Mouse (Mus musculus) cerebellum, adult 2 months (tissue): Measurements from ENCODE around the gene Slco1b2. TPM values are rescaled to one million over a fixed set of nuclear protein-coding genes. Genes with fewer than 3 reads are reported as not detected.

Source experiments
- DNase-seq, 2 experiments: peaks; one replicate each; pipeline ENCODE4 v3.0.0; 2021
- H3K27ac ChIP-seq: fragments of 200-500 bp; 2 replicates; pipeline ENCODE4 v1.5.1; 2012; ENCODE audit warnings: low read length, control low read depth, inconsistent platforms; ENCODE audit not compliant: insufficient read depth
- H3K27me3 ChIP-seq: fragments of 200-500 bp; 2 replicates; pipeline ENCODE4 v1.6.1; 2012; ENCODE audit warnings: inconsistent platforms, mild to moderate bottlenecking, low read length, moderate library complexity; ENCODE audit not compliant: control insufficient read depth, insufficient read depth
- H3K4me1 ChIP-seq: fragments of 200-500 bp; 2 replicates; pipeline ENCODE4 v1.6.1; 2011; ENCODE audit warnings: low read length; ENCODE audit not compliant: control insufficient read depth, insufficient read depth
- H3K4me3 ChIP-seq: fragments of 200-500 bp; replicated peaks from 2 replicates; pipeline ENCODE3; 2011; ENCODE audit warnings: mild to moderate bottlenecking, low read depth, low read length, control low read depth; ENCODE audit not compliant: insufficient read depth
- CTCF ChIP-seq: fragments of 200-500 bp; IDR thresholded peaks from 2 replicates; pipeline ENCODE4 v1.5.1; 2011; ENCODE audit warnings: low read depth, mild to moderate bottlenecking, control low read depth, low read length, moderate library complexity, borderline replicate concordance; ENCODE audit not compliant: insufficient read depth
- POLR2A ChIP-seq: fragments of 200-500 bp; IDR thresholded peaks from 2 replicates; pipeline ENCODE4 v1.6.1; 2011; ENCODE audit warnings: low read length, control low read depth, borderline replicate concordance; ENCODE audit not compliant: insufficient read depth
- WGBS: fragments of 180-500 bp; shearing (Covaris S2); methylation state at CpG from one replicate; pipeline ENCODE4 v1.1.7; 2018; 5-methylcytosine and 5-hydroxymethylcytosine counted together
- polyA plus RNA-seq: library from polyadenylated mRNA; depleted of rRNA; stranded (reverse); fragments of >200 nt; gene quantifications from 2 replicates; pipeline ENCODE4 v1.2.3, GENCODE M21; 2012; rRNA removed

Gene Slco1b2
- polyA plus RNA-seq, 1 experiment = 0.05 TPM

GRCm38 (mm10) chr6:141614017-141614416 lies 15.3 kb upstream of the Slco1b2 start:
- DNase-seq = no peak
- no peak overlapping the region for H3K4me3 ChIP-seq
- H3K27ac ChIP-seq = no peak overlapping the region
- TF ChIP-seq CTCF = no peak
- no peak for TF ChIP-seq POLR2A
- H3K4me1 ChIP-seq = no peaks in the 10 kb centered on the region
- no peaks in the 10 kb centered on the region for H3K27me3 ChIP-seq

GRCm38 (mm10) chr6:141615348-141615747 lies 14.0 kb upstream of the Slco1b2 start:
- Histone ChIP-seq H3K27me3 (no peaks in the 10 kb centered on the region), H3K4me3 (no peak overlapping the region), H3K4me1 (no peaks in the 10 kb centered on the region), H3K27ac (no peak overlapping the region)
- TF ChIP-seq CTCF (no peak), POLR2A (no peak)
- WGBS = 88% methylated on average over 3 of the region's 3 CpGs
- DNase-seq = no peak

GRCm38 (mm10) chr6:141632935-141633334 lies 3.6 kb downstream of the Slco1b2 start:
- TF ChIP-seq CTCF = no peak
- TF ChIP-seq POLR2A = no peak
- DNase-seq = peak; percentile 4 to 10
- 44% methylated on average over 6 of the region's 6 CpGs for whole genome bisulfite sequencing
- Histone ChIP-seq H3K27ac (no peak overlapping the region), H3K27me3 (no peaks in the 10 kb centered on the region), H3K4me1 (no peaks in the 10 kb centered on the region), H3K4me3 (no peak overlapping the region)

GRCm38 (mm10) chr6:141635250-141635649 lies 5.9 kb downstream of the Slco1b2 start:
- TF ChIP-seq CTCF (no peak), POLR2A (no peak)
- H3K27ac ChIP-seq = no peak overlapping the region
- no peak overlapping the region for H3K4me3 ChIP-seq
- WGBS = 73% methylated on average over 2 of the region's 2 CpGs
- no peaks in the 10 kb centered on the region for H3K4me1 ChIP-seq
- no peaks in the 10 kb centered on the region for H3K27me3 ChIP-seq
- DNase-seq = no peak

- TF ChIP-seq POLR2A (no peak), CTCF (no peak)
- H3K4me3 ChIP-seq = no peak overlapping the region
- 78% methylated on average over 1 of the region's 1 CpGs for WGBS
These were observed 11.3 kb downstream of the Slco1b2 start for GRCm38 (mm10) chr6:141640639-141641038.

GRCm38 (mm10) chr6:141687008-141687407 lies 57.7 kb downstream of the Slco1b2 start:
- H3K27me3 ChIP-seq = no peaks in the 10 kb centered on the region
- WGBS = 41% methylated on average over 4 of the region's 4 CpGs
- TF ChIP-seq CTCF (no peak), POLR2A (no peak)
- H3K4me3 ChIP-seq = no peak overlapping the region
- H3K4me1 ChIP-seq = no peaks in the 10 kb centered on the region
- H3K27ac ChIP-seq = no peak overlapping the region
- no peak for DNase-seq

More at GRCm38 (mm10) chr6:141640639-141641038, 11.3 kb downstream of the Slco1b2 start:
- no peak overlapping the region for H3K27ac ChIP-seq
- H3K27me3 ChIP-seq = no peaks in the 10 kb centered on the region
- no peaks in the 10 kb centered on the region for H3K4me1 ChIP-seq
- no peak for DNase-seq

GRCm38 (mm10) chr6:141691246-141691645 lies 61.9 kb downstream of the Slco1b2 start:
- no peaks in the 10 kb centered on the region for H3K4me1 ChIP-seq
- TF ChIP-seq CTCF (no peak), POLR2A (no peak)
- no peaks in the 10 kb centered on the region for H3K27me3 ChIP-seq
- no peak overlapping the region for H3K4me3 ChIP-seq
- DNase-seq = no peak
- H3K27ac ChIP-seq = no peak overlapping the region

Other genes starting within 250 kb of the Slco1b2 start
- 32.1 and 34.5 TPM in 2 replicates for gene Slco1c1, start 105.2 kb upstream of the Slco1b2 start, polyA plus RNA-seq
- not detected in 2 replicates for gene Gm5724, start 144.3 kb downstream of the Slco1b2 start, polyA plus RNA-seq
- 43.4 and 47.5 TPM in 2 replicates for gene Slco1a4, start 226.7 kb downstream of the Slco1b2 start, polyA plus RNA-seq